Mouse (Mus musculus) stomach, postnatal 0 days (tissue): ENCODE measurements around the gene Otop2. TPM values are rescaled to one million over a fixed set of nuclear protein-coding genes. Genes with fewer than 3 reads are reported as not detected.

ENCODE experiments used
- ATAC-seq: fragments of 200-750 bp; cut with Nextera tagmentation; 2 replicates; pipeline ENCODE4 v1.8.0; 2017; ENCODE audit not compliant: low FRiP score, low TSS enrichment
- DNase-seq: peaks from one replicate; pipeline ENCODE4 v3.0.0-alpha.2; 2016; ENCODE audit warnings: low spot score
- H3K27ac ChIP-seq: fragments of 300-500 bp; sonication (generic); replicated peaks from 2 replicates; pipeline ENCODE4 v1.5.1; 2014; ENCODE audit warnings: mild to moderate bottlenecking, control low read depth
- H3K27me3 ChIP-seq: fragments of 300-500 bp; sonication (generic); 2 replicates; pipeline ENCODE4 v1.6.1; 2014; ENCODE audit warnings: low read length; ENCODE audit not compliant: control insufficient read depth, insufficient read depth
- H3K36me3 ChIP-seq: fragments of 300-500 bp; sonication (generic); 2 replicates; pipeline ENCODE4 v1.6.1; 2014; ENCODE audit warnings: low read length, mixed read lengths; ENCODE audit not compliant: control insufficient read depth, insufficient read depth
- H3K4me1 ChIP-seq: fragments of 300-500 bp; sonication (generic); replicated peaks from 2 replicates; pipeline ENCODE4 v1.6.1; 2014; ENCODE audit warnings: antibody characterized with exemption; ENCODE audit not compliant: control insufficient read depth, insufficient read depth
- H3K4me2 ChIP-seq: fragments of 300-500 bp; sonication (generic); replicated peaks from 2 replicates; pipeline ENCODE4 v1.6.1; 2014; ENCODE audit warnings: low read depth, mild to moderate bottlenecking, control low read depth, moderate library complexity
- H3K4me3 ChIP-seq: fragments of 300-500 bp; sonication (generic); 2 replicates; pipeline ENCODE4 v1.5.1; 2014; ENCODE audit warnings: low read depth, low read length, control low read depth
- H3K9ac ChIP-seq: fragments of 300-500 bp; sonication (generic); 2 replicates; pipeline ENCODE4 v1.6.1; 2014; ENCODE audit warnings: mild to moderate bottlenecking, low read length, control low read depth, mixed read lengths
- H3K9me3 ChIP-seq: fragments of 300-500 bp; sonication (generic); 2 replicates; pipeline ENCODE4 v1.6.1; 2016; ENCODE audit warnings: low read length; ENCODE audit not compliant: control insufficient read depth
- CTCF ChIP-seq: IDR thresholded peaks from 2 replicates; pipeline ENCODE4 v1.5.1; 2016; ENCODE audit warnings: antibody characterized with exemption, low read depth, mild to moderate bottlenecking, moderate library complexity
- EP300 ChIP-seq: optimal IDR thresholded peaks from 2 replicates; pipeline ENCODE3; 2016; ENCODE audit warnings: antibody characterized with exemption
- WGBS: fragments of 180-500 bp; shearing (Covaris S2); extraction: QIAGEN DNeasy Blood & Tissue Kit; methylation state at CpG from one replicate; pipeline ENCODE4 v1.1.7; 2014; 5-methylcytosine and 5-hydroxymethylcytosine counted together
- polyA plus RNA-seq: library from polyadenylated mRNA; unstranded; fragments of >200 nt; fragmentation: Nextera tagmentation; extraction: Ambion mirVana; gene quantifications from 2 replicates; pipeline ENCODE4 v1.2.1, GENCODE M21; 2015

The Otop2 gene
- polyA plus RNA-seq, 1 experiment from 2014 or later, result 4.7 TPM

GRCm38 (mm10) chr11:115345515-115345914, 38.6 kb downstream of the Otop2 start:
- no peak for DNase-seq
- no peak for ATAC-seq

GRCm38 (mm10) chr11:115348681-115349248, 41.8 kb downstream of the Otop2 start:
- no peak for TF ChIP-seq EP300
- TF ChIP-seq CTCF, result no peak
- ATAC-seq (no peak), DNase-seq (no peak)
- H3K36me3 ChIP-seq, result 0 out of 2 replicates have a peak, but pooled peaks cover 3% of the 10 kb centered on the region
- no peaks in the 10 kb centered on the region for H3K9me3 ChIP-seq
- no peaks in the 10 kb centered on the region; the same call in 1 of the 2 replicates for H3K4me1 ChIP-seq
- no peak overlapping the region for H3K27ac ChIP-seq
- no peak overlapping the region for H3K4me3 ChIP-seq
- H3K9ac ChIP-seq, result no peak overlapping the region
- H3K27me3 ChIP-seq, result no peaks in the 10 kb centered on the region
- no peak overlapping the region for H3K4me2 ChIP-seq
- WGBS, result 51% methylated on average over 17 of the region's 17 CpGs

More at GRCm38 (mm10) chr11:115345515-115345914, 38.6 kb downstream of the Otop2 start:
- Histone ChIP-seq H3K4me3 (no peak overlapping the region), H3K27ac (peak overlapping the region; percentile 63; the same call in 1 of the 2 replicates), H3K4me2 (no peak overlapping the region), H3K27me3 (no peaks in the 10 kb centered on the region), H3K9ac (no peak overlapping the region), H3K4me1 (no peaks in the 10 kb centered on the region; the same call in 1 of the 2 replicates), H3K9me3 (no peaks in the 10 kb centered on the region), H3K36me3 (no peaks in the 10 kb centered on the region)
- TF ChIP-seq CTCF, result no peak
- no peak for TF ChIP-seq EP300
- WGBS, result 29% methylated on average over 7 of the region's 7 CpGs

GRCm38 (mm10) chr11:115349976-115350375, 43.0 kb downstream of the Otop2 start:
- Histone ChIP-seq H3K4me3 (no peak overlapping the region), H3K4me2 (no peak overlapping the region), H3K27me3 (no peaks in the 10 kb centered on the region), H3K27ac (no peak overlapping the region), H3K9me3 (no peaks in the 10 kb centered on the region), H3K9ac (no peak overlapping the region), H3K36me3 (0 out of 2 replicates have a peak, but pooled peaks cover 3% of the 10 kb centered on the region), H3K4me1 (no peaks in the 10 kb centered on the region; the same call in 1 of the 2 replicates)
- ATAC-seq (no peak), DNase-seq (no peak)
- WGBS, result 38% methylated on average over 4 of the region's 4 CpGs
- TF ChIP-seq EP300, result no peak
- TF ChIP-seq CTCF, result no peak

GRCm38 (mm10) chr11:115353375-115353774, 46.4 kb downstream of the Otop2 start:
- no peaks in the 10 kb centered on the region for H3K4me1 ChIP-seq
- H3K4me3 ChIP-seq, result no peak overlapping the region
- H3K27ac ChIP-seq, result no peak overlapping the region
- no peaks in the 10 kb centered on the region for H3K27me3 ChIP-seq
- no peak for TF ChIP-seq CTCF
- TF ChIP-seq EP300, result no peak
- no peak overlapping the region for H3K4me2 ChIP-seq
- WGBS, result 88% methylated on average over 5 of the region's 5 CpGs
- no peaks in the 10 kb centered on the region for H3K9me3 ChIP-seq
- H3K36me3 ChIP-seq, result 0 out of 2 replicates have a peak, but pooled peaks cover 3% of the 10 kb centered on the region
- no peak overlapping the region for H3K9ac ChIP-seq
- no peak for ATAC-seq
- no peak for DNase-seq

GRCm38 (mm10) chr11:115354183-115354582, 47.2 kb downstream of the Otop2 start:
- WGBS, result 8% methylated on average over 8 of the region's 8 CpGs
- Histone ChIP-seq H3K27ac (no peak overlapping the region), H3K4me2 (no peak overlapping the region), H3K4me1 (no peaks in the 10 kb centered on the region), H3K4me3 (no peak overlapping the region), H3K9me3 (no peaks in the 10 kb centered on the region), H3K9ac (no peak overlapping the region), H3K27me3 (no peaks in the 10 kb centered on the region), H3K36me3 (0 out of 2 replicates have a peak, but pooled peaks cover 3% of the 10 kb centered on the region)
- DNase-seq (peak; percentile 80), ATAC-seq (0 out of 2 replicates have a peak, but pooled peaks have one; percentile 6)
- TF ChIP-seq EP300 (no peak), CTCF (peak; percentile 99)

GRCm38 (mm10) chr11:115358468-115358867, 51.5 kb downstream of the Otop2 start:
- DNase-seq (peak; percentile 82), ATAC-seq (peak; percentile 62)
- TF ChIP-seq EP300 (no peak), CTCF (peak; percentile 77)
- H3K27ac ChIP-seq, result 0 out of 2 replicates have a peak overlapping the region, but pooled peaks have one; percentile 5
- WGBS, result 12% methylated on average over 5 of the region's 5 CpGs
- H3K36me3 ChIP-seq, result no peaks in the 10 kb centered on the region
- H3K4me3 ChIP-seq, result no peak overlapping the region
- H3K9me3 ChIP-seq, result no peaks in the 10 kb centered on the region
- no peak overlapping the region for H3K9ac ChIP-seq
- H3K27me3 ChIP-seq, result no peaks in the 10 kb centered on the region
- H3K4me2 ChIP-seq, result no peak overlapping the region
- H3K4me1 ChIP-seq, result no peaks in the 10 kb centered on the region
